20 mouse cellular contexts compared by ENCODE assay signal in genomic region chr9:42578511-42578910, GRCm38 (mm10).
DNase-seq lines count a peak whose midpoint lies in the region; ATAC-seq and TF ChIP-seq lines count a peak whose summit lies in the region.
"Had no signal": no experiment of that assay in that cellular context is flagged by ENCODE, and none has a peak within 500 bp of the region (broad histone marks: within the 10 kb centered on the region; RNA-seq: fewer than 3 reads in every experiment).

No protein-coding gene starts in this region.

- peaks cover 12% of the 10 kb centered on the region for H3K4me1 ChIP-seq in neural tube, embryonic 15.5 days
- no peaks in the 10 kb centered on the region for H3K4me1 ChIP-seq in heart, embryonic 12.5 days (replicated peaks)

- no peak for DNase-seq in Patski (ENCODE audit: low read depth, low spot score)
- DNase-seq in cerebellum, adult 11 months, result peak; percentile 78
- peak; percentile 73 to 80 for DNase-seq in cerebellum, postnatal 10 days
- DNase-seq in kidney, postnatal 14 days, result peak; percentile 46
- DNase-seq in thymus, postnatal 14 days, result no peak
- DNase-seq: adrenal gland, postnatal 10 days; gastrocnemius, postnatal 14 days; liver, postnatal 0 days; lung, postnatal 14 days; midbrain, embryonic 14.5 days; right cerebral cortex, postnatal 25 days had no signal

- ATAC-seq in Patski, result peak; percentile 73
- ATAC-seq in neural tube, embryonic 15.5 days (ENCODE audit: low FRiP score), result no peak
- no peak for ATAC-seq in heart, embryonic 12.5 days (ENCODE audit: insufficient number of reproducible peaks, low FRiP score)
- ATAC-seq: activated CD4-positive, CD25-positive, alpha-beta regulatory T cell, adult 4 months; forebrain, embryonic 13.5 days; hindbrain, embryonic 16.5 days; intestine, postnatal 0 days; liver, postnatal 0 days had no signal

- H3K4me3 ChIP-seq in neural tube, embryonic 15.5 days (replicated peaks), result no peak overlapping the region
- no peak overlapping the region for H3K4me3 ChIP-seq in heart, embryonic 12.5 days
- H3K4me3 ChIP-seq: erythroblast, embryonic 14.5 days; forebrain, embryonic 13.5 days; limb, embryonic 10.5 days; stomach, embryonic 15.5 days had no signal

- H3K36me3 ChIP-seq in neural tube, embryonic 15.5 days, result peaks cover 6% of the 10 kb centered on the region; the same call in 1 of the 2 replicates
- no peaks in the 10 kb centered on the region for H3K36me3 ChIP-seq in heart, embryonic 12.5 days
- H3K36me3 ChIP-seq: limb, embryonic 10.5 days; stomach, embryonic 15.5 days had no signal

- peaks cover 2% of the 10 kb centered on the region for H3K27me3 ChIP-seq in Patski
- no peaks in the 10 kb centered on the region for H3K27me3 ChIP-seq in neural tube, embryonic 15.5 days (replicated peaks)
- peaks cover 39% of the 10 kb centered on the region for H3K27me3 ChIP-seq in heart, embryonic 12.5 days (replicated peaks)
- H3K27me3 ChIP-seq: forebrain, embryonic 13.5 days; stomach, embryonic 15.5 days had no signal

- in situ Hi-C loops in Patski (cut with MboI; ENCODE audit: low pct_unique_long_range_greater_than_20kb), result loop anchor here (10.0 kb wide), 1 partner anchor 366 kb away; the partner anchor contains the start of gene Grik4

- H3K4me2 ChIP-seq in neural tube, embryonic 15.5 days, result no peak overlapping the region
- H3K4me2 ChIP-seq in heart, embryonic 12.5 days, result no peak overlapping the region
- H3K4me2 ChIP-seq: forebrain, embryonic 13.5 days; stomach, embryonic 15.5 days had no signal

- TF ChIP-seq CTCF in Patski (IDR thresholded peaks at IDR 0.05), result no peak

- POLR2A ChIA-PET in Patski (lab: Charles Lee), result no interaction called here

- CTCF ChIA-PET in Patski (lab: Charles Lee), result no interaction called here

- 67% methylated on average over 7 of the region's 7 CpGs for WGBS in neural tube, embryonic 15.5 days
- 74% methylated on average over 7 of the region's 7 CpGs for whole genome bisulfite sequencing in heart, embryonic 12.5 days

- H3K9ac ChIP-seq in neural tube, embryonic 15.5 days (replicated peaks), result no peak overlapping the region
- H3K9ac ChIP-seq in heart, embryonic 12.5 days, result no peak overlapping the region
- H3K9ac ChIP-seq: forebrain, embryonic 13.5 days; liver, postnatal 0 days; stomach, embryonic 15.5 days had no signal

- no peak overlapping the region for H3K27ac ChIP-seq in neural tube, embryonic 15.5 days (replicated peaks)
- no peak overlapping the region for H3K27ac ChIP-seq in heart, embryonic 12.5 days (ENCODE audit: poor library complexity, severe bottlenecking)
- H3K27ac ChIP-seq: forebrain, embryonic 13.5 days; limb, embryonic 10.5 days; stomach, embryonic 15.5 days had no signal

- no peaks in the 10 kb centered on the region for H3K9me3 ChIP-seq in neural tube, embryonic 15.5 days (replicated peaks)
- 0 out of 2 replicates have a peak, but pooled peaks cover 4% of the 10 kb centered on the region for H3K9me3 ChIP-seq in heart, embryonic 12.5 days (replicated peaks)
- H3K9me3 ChIP-seq: forebrain, embryonic 13.5 days; limb, embryonic 10.5 days; stomach, embryonic 15.5 days had no signal

Comparison
In these comparisons a context has a peak if more than half of its experiments do, and no peak if none do; other contexts are left out.
1. DNase-seq: peak in cerebellum, adult 11 months (single experiment), cerebellum, postnatal 10 days (2 of 2) and kidney, postnatal 14 days (single experiment); none in Patski (single experiment) and thymus, postnatal 14 days (single experiment).